Mouse (Mus musculus): Measurements from ENCODE around the gene Pde2a.

The Pde2a gene

GRCm38 (mm10) chr7:101453296-101453695 lies 31.8 kb downstream of the Pde2a start:
- DNase-seq (ENCODE audit: low read depth, low spot score) = no peak

- DNase-seq (ENCODE audit: low read depth, low spot score) = no peak
Observed at GRCm38 (mm10) chr7:101453725-101454124, 32.2 kb downstream of the Pde2a start.

DNA sequence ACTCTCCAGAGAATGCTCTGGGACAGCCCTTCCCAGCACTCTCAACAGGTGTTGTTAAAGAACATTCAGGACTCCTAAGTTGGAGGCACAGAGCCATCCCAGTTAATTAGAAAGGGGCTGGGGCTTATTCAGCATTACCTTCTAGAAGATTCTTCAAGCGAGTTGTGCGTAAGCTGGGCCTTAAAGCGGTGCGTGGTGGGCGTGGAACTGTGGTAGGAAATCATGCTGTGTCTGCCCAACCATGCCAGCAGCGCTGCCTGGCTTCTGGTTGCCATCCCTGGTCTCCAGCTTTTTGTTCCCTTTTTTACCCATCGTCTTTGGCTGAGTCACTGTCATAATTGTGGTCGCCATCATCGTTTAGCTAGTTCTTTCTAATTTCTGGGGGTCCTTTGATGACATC lies 33.0 kb downstream of the Pde2a start:
- no peak for DNase-seq (ENCODE audit: low read depth, low spot score)

- no peak for DNase-seq (ENCODE audit: low read depth, low spot score)
Observed at GRCm38 (mm10) chr7:101455141-101455540, 33.6 kb downstream of the Pde2a start.

- DNase-seq (ENCODE audit: low read depth, low spot score) = no peak
Observed at GRCm38 (mm10) chr7:101456318-101456717, 34.8 kb downstream of the Pde2a start.

DNA sequence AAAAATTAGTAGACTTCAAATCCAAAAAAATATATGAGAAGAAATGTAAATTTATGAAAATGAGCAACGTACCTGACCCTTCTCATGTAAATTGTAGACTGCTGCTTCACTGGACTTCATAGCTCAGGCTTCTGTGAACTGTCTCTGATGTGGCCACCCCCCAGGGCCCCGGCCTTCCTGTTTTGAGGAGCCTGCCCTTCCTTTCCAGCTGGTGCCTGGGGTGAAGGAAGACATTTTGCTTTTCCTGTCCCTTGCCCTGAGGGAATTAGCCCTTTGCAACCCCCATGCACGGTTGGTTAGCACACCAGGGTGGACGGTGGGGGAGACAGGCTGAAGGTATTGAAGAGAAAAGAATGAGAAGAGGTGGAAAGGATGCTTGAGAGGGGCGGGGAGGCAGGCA lies 35.3 kb downstream of the Pde2a start:
- no peak for DNase-seq (ENCODE audit: low read depth, low spot score)

- no peak for DNase-seq (ENCODE audit: low read depth, low spot score)
Observed at GRCm38 (mm10) chr7:101457283-101457682, 35.8 kb downstream of the Pde2a start.

- no peak for DNase-seq (ENCODE audit: low read depth, low spot score)
Observed at GRCm38 (mm10) chr7:101457801-101458200, 36.3 kb downstream of the Pde2a start.

DNA sequence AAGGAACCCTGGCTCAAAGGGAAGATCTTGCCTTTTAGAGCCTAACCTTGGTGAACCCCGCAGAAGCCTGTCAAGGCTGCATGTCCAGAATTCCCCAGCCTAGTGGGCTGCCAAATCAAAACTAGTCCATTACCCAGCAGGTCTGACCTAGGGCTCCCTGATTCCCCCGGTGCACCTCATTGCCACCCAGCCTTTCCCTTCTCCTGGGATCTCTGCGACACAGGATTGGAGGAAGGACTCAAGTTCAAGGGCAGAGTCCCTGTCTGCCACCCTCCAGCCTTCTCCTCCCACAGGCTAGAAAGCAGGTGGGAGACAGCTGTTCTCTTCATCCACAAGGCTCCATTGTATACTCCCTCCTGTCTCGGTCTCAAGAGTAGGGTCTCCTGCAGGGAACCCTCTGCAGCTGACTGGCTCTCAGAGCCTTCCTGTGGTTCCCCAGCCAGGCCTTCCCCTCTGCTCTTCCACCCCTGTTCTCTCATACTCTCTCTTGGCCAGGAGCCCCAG lies 36.8 kb downstream of the Pde2a start:
- no peak for DNase-seq (ENCODE audit: low read depth, low spot score)

GRCm38 (mm10) chr7:101459305-101459813 lies 37.9 kb downstream of the Pde2a start:
- no peak for DNase-seq (ENCODE audit: low read depth, low spot score)

DNA sequence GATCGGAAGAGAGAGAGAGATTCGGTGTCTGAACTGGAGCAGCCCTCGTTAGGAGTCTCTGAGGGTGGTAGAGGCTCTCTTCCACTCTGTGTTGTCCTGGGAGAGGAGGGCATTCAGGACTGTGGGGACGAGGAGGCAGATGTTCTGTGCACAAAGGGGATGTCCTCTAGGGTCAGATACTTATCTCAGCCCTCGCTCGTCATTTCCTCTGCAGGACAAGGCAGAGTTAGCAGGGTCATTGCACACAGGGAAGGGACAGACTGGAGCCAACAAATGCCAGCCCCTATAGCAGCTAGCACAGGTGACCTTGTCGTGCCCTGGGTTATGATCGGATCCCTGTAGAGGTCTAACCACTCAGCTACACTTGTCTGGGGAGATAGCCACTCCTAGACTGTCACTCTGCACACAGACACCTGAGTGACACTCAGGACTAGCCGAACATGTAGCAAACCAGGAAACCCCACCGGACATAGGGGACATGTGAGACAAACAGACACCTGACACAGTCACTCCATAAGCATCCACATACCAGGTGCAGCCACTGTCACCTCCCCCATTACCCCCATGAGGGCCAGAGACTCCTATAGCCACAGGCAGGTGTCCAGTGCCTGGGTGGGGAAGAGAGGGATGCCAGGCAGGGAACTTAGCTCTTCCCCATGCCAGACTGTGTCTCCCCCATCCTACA lies 38.6 kb downstream of the Pde2a start:
- DNase-seq (ENCODE audit: low read depth, low spot score) = no peak

DNA sequence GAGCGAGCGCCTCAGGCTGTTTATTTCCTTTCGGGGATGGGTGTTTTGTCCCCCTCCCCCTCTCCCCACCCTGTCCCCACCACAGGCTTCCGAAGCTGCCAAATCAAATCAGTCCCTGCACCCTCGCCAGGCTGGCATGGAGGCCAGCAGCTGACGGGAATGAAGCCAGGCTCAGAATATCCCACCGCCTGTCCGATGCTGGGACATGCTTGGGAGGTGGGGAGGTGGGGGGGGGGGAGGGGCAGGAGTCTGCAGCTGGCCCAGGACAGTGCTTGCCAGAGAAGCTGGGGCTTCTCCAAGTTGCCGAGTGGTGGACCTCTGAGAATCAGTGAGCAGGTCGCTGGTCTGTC lies 39.1 kb downstream of the Pde2a start:
- no peak for DNase-seq (ENCODE audit: low read depth, low spot score)

GRCm38 (mm10) chr7:101461571-101461970 lies 40.1 kb downstream of the Pde2a start:
- DNase-seq (ENCODE audit: low read depth, low spot score) = no peak

GRCm38 (mm10) chr7:101462327-101463068 lies 41.0 kb downstream of the Pde2a start:
- DNase-seq (ENCODE audit: low read depth, low spot score) = no peak

- DNase-seq (ENCODE audit: low read depth, low spot score) = no peak
Observed at GRCm38 (mm10) chr7:101463665-101464271, 42.3 kb downstream of the Pde2a start.

- DNase-seq (ENCODE audit: low read depth, low spot score) = no peak
Observed at GRCm38 (mm10) chr7:101464927-101465326, 43.4 kb downstream of the Pde2a start.

DNA sequence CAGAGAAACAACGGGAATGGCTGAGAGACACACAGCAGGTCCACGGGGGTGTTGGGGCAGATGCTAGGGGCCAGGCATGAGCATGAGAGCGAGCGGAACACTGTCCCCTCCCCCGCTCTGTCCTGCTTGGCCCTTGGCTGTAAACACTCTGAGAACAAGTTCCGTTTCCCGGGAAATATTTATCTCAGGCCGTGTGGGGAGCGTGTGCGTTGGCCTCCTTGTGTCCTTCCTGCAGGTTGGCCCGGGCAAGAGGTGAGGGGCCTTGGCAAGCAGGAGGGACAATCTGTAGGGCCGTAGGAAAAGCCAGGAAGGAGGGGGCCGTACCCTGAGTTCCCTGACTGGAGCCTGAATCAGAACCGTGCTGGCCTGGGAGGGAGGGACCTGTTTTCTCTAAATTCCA lies 43.9 kb downstream of the Pde2a start:
- DNase-seq (ENCODE audit: low read depth, low spot score) = no peak

GRCm38 (mm10) chr7:101465850-101466580 lies 44.5 kb downstream of the Pde2a start:
- DNase-seq (ENCODE audit: low read depth, low spot score) = peak; percentile 83

- DNase-seq (ENCODE audit: low read depth, low spot score) = peak; percentile 88
Observed at GRCm38 (mm10) chr7:101466581-101467081, 45.1 kb downstream of the Pde2a start.

DNA sequence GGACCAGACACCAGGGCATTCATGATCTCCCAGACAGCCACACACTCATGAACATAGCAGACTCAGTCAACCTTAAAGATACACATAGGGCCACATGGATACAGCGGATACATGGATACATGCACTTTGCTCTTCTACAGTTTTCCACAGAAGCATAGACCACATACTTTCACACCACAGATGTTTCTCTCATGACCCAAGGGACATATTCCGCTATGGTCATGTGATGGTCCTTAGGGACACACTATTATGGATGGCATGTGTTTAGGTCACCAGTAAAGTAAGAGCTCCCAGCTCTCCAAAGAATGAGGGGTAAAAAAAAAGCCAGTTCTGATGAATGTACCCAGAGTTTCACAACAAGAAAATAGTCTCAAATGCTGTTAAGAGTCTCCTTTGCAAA lies 49.9 kb downstream of the Pde2a start:
- DNase-seq (ENCODE audit: low read depth, low spot score) = no peak

GRCm38 (mm10) chr7:101471968-101472480 lies 50.5 kb downstream of the Pde2a start:
- no peak for DNase-seq (ENCODE audit: low read depth, low spot score)

Measured in CD4-positive helper T cell, adult 2 months (primary cell).